In the genomic region with DNA sequence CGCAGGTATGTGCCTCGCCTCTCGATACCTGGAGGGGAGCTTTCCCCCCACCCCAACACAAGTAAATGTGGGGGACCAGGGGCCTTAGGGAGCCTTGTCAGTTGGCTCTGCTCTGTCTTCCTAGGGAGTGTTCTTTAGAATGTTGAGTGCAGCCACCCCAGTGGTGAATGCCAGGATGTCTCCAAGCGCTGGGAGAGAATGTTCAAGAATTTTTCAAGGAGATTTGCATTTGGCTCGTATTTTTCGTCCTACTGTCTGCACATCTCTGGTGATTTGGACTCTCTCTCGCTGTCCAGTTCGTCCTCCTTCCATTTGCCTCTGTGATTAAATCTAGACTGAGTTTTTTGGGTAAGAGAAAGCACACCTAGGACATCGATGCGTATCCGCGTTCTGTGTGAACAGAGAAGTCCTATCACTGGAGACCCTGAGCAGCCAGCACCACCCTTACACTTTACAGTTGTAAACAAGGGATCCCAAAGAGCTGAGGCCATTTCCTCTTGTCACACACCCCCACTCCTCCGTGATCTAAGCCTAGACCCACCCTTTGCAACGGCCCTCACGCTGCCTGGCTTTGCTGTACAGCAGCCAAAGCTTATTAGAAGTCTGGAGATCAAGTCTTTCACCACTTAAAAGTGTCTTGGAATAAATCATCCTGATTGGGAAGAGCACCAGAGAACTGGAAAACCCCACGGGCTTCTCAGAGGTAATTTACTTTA, we compare ENCODE assay signal across 12 mouse cellular contexts.
DNase-seq lines count a peak whose midpoint lies in the region; ATAC-seq lines count a peak whose summit lies in the region.
"Had no signal": no experiment of that assay in that cellular context is flagged by ENCODE, and none has a peak within 500 bp of the region (broad histone marks: within the 10 kb centered on the region; RNA-seq: fewer than 3 reads in every experiment).

No protein-coding gene starts in this region.

- H3K27ac ChIP-seq in heart, embryonic 13.5 days (replicated peaks), result no peak overlapping the region
- 0 out of 2 replicates have a peak overlapping the region, but pooled peaks have one; percentile 9 for H3K27ac ChIP-seq in hindbrain, embryonic 16.5 days (ENCODE audit: low read depth, low read length)

- no peak overlapping the region for H3K4me3 ChIP-seq in heart, embryonic 13.5 days
- no peak overlapping the region for H3K4me3 ChIP-seq in hindbrain, embryonic 16.5 days (ENCODE audit: low read length)

- intact Hi-C loops in heart, postnatal 14 days (cut with DNase I), result loop anchor here (10.0 kb wide), 1 partner anchor 327 kb away; no protein-coding TSS in a partner anchor

- H3K9me3 ChIP-seq in heart, embryonic 13.5 days, result no peaks in the 10 kb centered on the region
- no peaks in the 10 kb centered on the region for H3K9me3 ChIP-seq in hindbrain, embryonic 16.5 days (ENCODE audit: control insufficient read depth, low read length)

- peaks cover 35% of the 10 kb centered on the region for H3K4me1 ChIP-seq in heart, embryonic 13.5 days
- H3K4me1 ChIP-seq in hindbrain, embryonic 16.5 days (ENCODE audit: control insufficient read depth, insufficient read depth, low read depth, low read length), result peaks cover 10% of the 10 kb centered on the region

- 69% methylated on average over 16 of the region's 16 CpGs for WGBS in heart, embryonic 13.5 days
- 66% methylated on average over 16 of the region's 16 CpGs for WGBS in hindbrain, embryonic 16.5 days

- H3K36me3 ChIP-seq in heart, embryonic 13.5 days, result no peaks in the 10 kb centered on the region
- H3K36me3 ChIP-seq in hindbrain, embryonic 16.5 days (ENCODE audit: control insufficient read depth, insufficient read depth, low read length), result no peaks in the 10 kb centered on the region

- no peak for ATAC-seq in heart, embryonic 13.5 days (ENCODE audit: extremely low read depth, insufficient number of reproducible peaks, low FRiP score, low TSS enrichment)
- ATAC-seq in hindbrain, embryonic 16.5 days, result peak; percentile 53
- ATAC-seq: activated CD4-positive, CD25-positive, alpha-beta regulatory T cell, adult 4 months had no signal

- H3K27me3 ChIP-seq in heart, embryonic 13.5 days (replicated peaks), result no peaks in the 10 kb centered on the region
- H3K27me3 ChIP-seq in hindbrain, embryonic 16.5 days (replicated peaks; ENCODE audit: control insufficient read depth, insufficient read depth, low read length), result no peaks in the 10 kb centered on the region

- no peak for DNase-seq in heart, postnatal 14 days
- peak; percentile 15 for DNase-seq in ES-CJ7 (ENCODE audit: low read depth, low spot score)
- DNase-seq in lung, postnatal 36 days, result peak; percentile 76
- no peak for DNase-seq in left cerebral cortex, adult 8-10 months (ENCODE audit: low spot score in 2 of 2)
- no peak for DNase-seq in retina, postnatal 1 day
- DNase-seq: heart, adult 11 months; heart, postnatal 4 days; layer of hippocampus, adult 9-11 months; spleen, adult 18-20 months had no signal

- 0 out of 2 replicates have a peak overlapping the region, but pooled peaks have one; percentile 6 for H3K9ac ChIP-seq in heart, embryonic 13.5 days
- no peak overlapping the region for H3K9ac ChIP-seq in hindbrain, embryonic 16.5 days (ENCODE audit: low read depth, low read length)

- H3K4me2 ChIP-seq in heart, embryonic 13.5 days, result no peak overlapping the region
- H3K4me2 ChIP-seq in hindbrain, embryonic 16.5 days (ENCODE audit: low read length), result no peak overlapping the region

Comparison
In these comparisons a context has a peak if more than half of its experiments do, and no peak if none do; other contexts are left out.
1. DNase-seq: peak in ES-CJ7 (single experiment) and lung, postnatal 36 days (single experiment); none in heart, postnatal 14 days (0 of 2), left cerebral cortex, adult 8-10 months (0 of 2) and retina, postnatal 1 day (single experiment).